Mouse (Mus musculus): ENCODE measurements around the gene Klri1. TPM values are rescaled to one million over a fixed set of nuclear protein-coding genes. Genes with fewer than 3 reads are reported as not detected.
"Not testable (repeated sequence)": the region's sequence is repeated elsewhere in the genome, so short reads cannot be mapped to it uniquely, and the experiment has no call there.

The Klri1 gene
- polyA plus RNA-seq, 1 experiment, result not detected

- TF ChIP-seq GATA1 (IDR thresholded peaks at IDR 0.05; ENCODE audit: low read length) (no peak), TAL1 (IDR thresholded peaks at IDR 0.05; ENCODE audit: low read length) (no peak)
- no peaks in the 10 kb centered on the region for H3K4me1 ChIP-seq (ENCODE audit: control insufficient read depth)
- H3K9me3 ChIP-seq (ENCODE audit: control insufficient read depth, low read length), result no peaks in the 10 kb centered on the region
- H3K27me3 ChIP-seq (ENCODE audit: control insufficient read depth), result no peaks in the 10 kb centered on the region
- H3K4me3 ChIP-seq (replicated peaks), result no peak overlapping the region
- H3K36me3 ChIP-seq (ENCODE audit: control insufficient read depth), result no peaks in the 10 kb centered on the region
These were observed 3.4 kb downstream of the Klri1 start for GRCm38 (mm10) chr6:129713566-129713965.

GRCm38 (mm10) chr6:129691436-129691835, 25.5 kb downstream of the Klri1 start:
- H3K4me1 ChIP-seq (ENCODE audit: control insufficient read depth); H3K27me3 ChIP-seq (ENCODE audit: control insufficient read depth); H3K4me3 ChIP-seq (replicated peaks); H3K9me3 ChIP-seq (ENCODE audit: control insufficient read depth, low read length); H3K36me3 ChIP-seq (ENCODE audit: control insufficient read depth): not testable (repeated sequence)

DNA sequence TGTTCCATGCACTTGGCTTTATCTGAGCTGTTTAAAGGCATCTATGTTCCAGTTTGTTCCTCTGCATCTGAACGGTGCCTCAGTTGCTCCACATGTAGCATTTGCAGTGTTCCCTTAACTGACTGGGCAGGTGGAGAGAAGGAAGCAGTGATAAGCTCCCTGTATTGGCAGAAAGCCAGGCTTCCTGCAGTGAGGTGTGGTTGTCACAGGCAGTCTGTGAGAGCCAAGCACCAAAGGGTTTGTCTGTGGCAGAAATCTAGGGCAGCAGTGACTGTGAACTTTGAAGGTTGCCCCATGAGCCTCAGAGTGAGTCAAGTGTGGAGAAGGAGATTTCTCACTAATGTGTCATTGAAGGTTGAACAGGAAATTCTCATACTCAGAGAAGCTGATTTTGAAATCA, 36.6 kb downstream of the Klri1 start:
- no peak overlapping the region for H3K4me3 ChIP-seq (replicated peaks)
- H3K9me3 ChIP-seq (ENCODE audit: control insufficient read depth, low read length), result no peaks in the 10 kb centered on the region
- no peaks in the 10 kb centered on the region for H3K4me1 ChIP-seq (ENCODE audit: control insufficient read depth)
- no peaks in the 10 kb centered on the region for H3K36me3 ChIP-seq (ENCODE audit: control insufficient read depth)
- H3K27me3 ChIP-seq (ENCODE audit: control insufficient read depth), result no peaks in the 10 kb centered on the region
- TF ChIP-seq TAL1 (IDR thresholded peaks at IDR 0.05; ENCODE audit: low read length) (no peak), GATA1 (IDR thresholded peaks at IDR 0.05; ENCODE audit: low read length) (no peak)

DNA sequence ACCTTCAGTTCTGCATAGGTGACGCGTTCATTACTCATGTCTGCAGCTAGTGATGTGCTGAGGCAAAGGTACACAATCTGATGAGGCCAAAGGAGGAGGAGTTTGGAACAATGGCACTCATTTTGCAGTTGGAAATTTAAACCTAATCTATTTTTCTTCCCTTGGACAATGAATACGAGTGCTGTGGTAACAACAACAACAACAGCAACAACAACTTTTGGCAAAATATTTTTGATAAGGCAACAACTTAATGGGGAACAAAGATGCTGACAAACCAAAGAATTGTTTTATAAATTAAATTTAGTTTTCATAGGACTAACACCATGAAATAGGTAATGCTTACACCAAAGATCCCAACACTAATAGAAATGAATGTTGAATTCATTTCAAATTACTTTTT, 38.1 kb downstream of the Klri1 start, which contains the start of gene Klrc1:
TSS of gene Klrc1 (minus strand) at position 101 of the 400 bp plus-strand sequence.
- no peak for TF ChIP-seq GATA1 (IDR thresholded peaks at IDR 0.05; ENCODE audit: low read length)
- TF ChIP-seq TAL1 (IDR thresholded peaks at IDR 0.05; ENCODE audit: low read length), result no peak
- no peaks in the 10 kb centered on the region for H3K36me3 ChIP-seq (ENCODE audit: control insufficient read depth)
- H3K4me1 ChIP-seq (ENCODE audit: control insufficient read depth), result no peaks in the 10 kb centered on the region
- no peaks in the 10 kb centered on the region for H3K9me3 ChIP-seq (ENCODE audit: control insufficient read depth, low read length)
- H3K4me3 ChIP-seq (replicated peaks), result no peak within 1 kb of the TSS
- H3K27me3 ChIP-seq (ENCODE audit: control insufficient read depth), result no peaks in the 10 kb centered on the region

GRCm38 (mm10) chr6:129661301-129661700, 55.6 kb downstream of the Klri1 start:
- H3K9me3 ChIP-seq (ENCODE audit: control insufficient read depth, low read length); H3K27me3 ChIP-seq (ENCODE audit: control insufficient read depth); H3K4me1 ChIP-seq (ENCODE audit: control insufficient read depth); H3K4me3 ChIP-seq (replicated peaks); H3K36me3 ChIP-seq (ENCODE audit: control insufficient read depth): not testable (repeated sequence)

GRCm38 (mm10) chr6:129660589-129660988, 56.3 kb downstream of the Klri1 start, which contains the start of gene Klrc2:
Gene Klrc2, minus strand, starts transcription at chr6:129660689.
- H3K4me1 ChIP-seq (ENCODE audit: control insufficient read depth); H3K36me3 ChIP-seq (ENCODE audit: control insufficient read depth); H3K27me3 ChIP-seq (ENCODE audit: control insufficient read depth); H3K4me3 ChIP-seq (replicated peaks); H3K9me3 ChIP-seq (ENCODE audit: control insufficient read depth, low read length): not testable (repeated sequence)

Other genes starting within 250 kb of the Klri1 start
- not detected in 2 replicates for gene Olr1, start 210.0 kb downstream of the Klri1 start, polyA plus RNA-seq (2012)
- not detected in 2 replicates for gene Tmem52b, start 204.6 kb downstream of the Klri1 start, polyA plus RNA-seq (2012)
- gene Gabarapl1, start 184.0 kb downstream of the Klri1 start, polyA plus RNA-seq (2012), result 5.3 and 7.9 TPM in 2 replicates
- not detected in 2 replicates for gene Klre1, start 139.2 kb downstream of the Klri1 start, polyA plus RNA-seq (2012)
- not detected in 2 replicates for gene Klrd1, start 125.3 kb downstream of the Klri1 start, polyA plus RNA-seq (2012)
- not detected in 2 replicates for gene Klrk1, start 93.3 kb downstream of the Klri1 start, polyA plus RNA-seq (2012)
- not detected in 2 replicates for gene Klrc3, start 73.8 kb downstream of the Klri1 start, polyA plus RNA-seq (2012)
- not detected in 2 replicates for gene Klrc2, start 56.4 kb downstream of the Klri1 start, polyA plus RNA-seq (2012)
- gene Klrc1, start 38.2 kb downstream of the Klri1 start, polyA plus RNA-seq (2012), result not detected in 2 replicates
- gene Klri2, start 23.4 kb upstream of the Klri1 start, polyA plus RNA-seq (2012), result not detected in 2 replicates
- gene Gm156, start 67.1 kb upstream of the Klri1 start, polyA plus RNA-seq (2012), result not detected in 2 replicates
- gene Gm17631, start 145.5 kb upstream of the Klri1 start, polyA plus RNA-seq (2012), result not detected in 2 replicates
- not detected in 2 replicates for gene Klra17, start 159.5 kb upstream of the Klri1 start, polyA plus RNA-seq (2012)
- gene Klra5, start 200.5 kb upstream of the Klri1 start, polyA plus RNA-seq (2012), result not detected in 2 replicates